Mouse (Mus musculus): ENCODE data around the gene Ambra1. TPM values are rescaled to one million over a fixed set of nuclear protein-coding genes. Genes with fewer than 3 reads are reported as not detected.

Ambra1 gene
- polyA plus RNA-seq, 1 experiment from 2014 or later = 15.0 TPM

DNA sequence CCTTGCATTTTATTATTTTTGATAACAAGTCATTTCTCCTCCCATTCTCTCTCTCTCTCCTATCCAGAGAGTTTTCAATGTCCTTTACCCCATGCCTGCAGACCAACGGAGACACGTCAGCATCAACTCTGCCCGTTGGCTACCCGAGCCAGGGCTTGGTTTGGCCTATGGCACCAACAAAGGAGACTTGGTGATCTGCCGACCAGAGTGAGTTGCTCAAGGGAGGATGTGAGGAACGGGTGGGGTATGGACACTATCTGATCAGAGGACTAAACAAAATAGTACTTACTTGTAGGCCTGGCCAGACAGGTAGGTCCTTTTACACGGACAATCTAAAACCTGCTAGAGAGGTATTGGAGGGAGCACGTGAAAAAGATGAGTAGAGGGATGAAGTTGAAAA lies 170.5 kb downstream of the Ambra1 start:
- WGBS = 94% methylated on average over 8 of the region's 8 CpGs
- ATAC-seq (ENCODE audit: insufficient read depth, low FRiP score) = no peak
- H3K4me3 ChIP-seq (replicated peaks; ENCODE audit: low read length) = no peak overlapping the region
- no peaks in the 10 kb centered on the region for H3K9me3 ChIP-seq (replicated peaks; ENCODE audit: control insufficient read depth, low read length)
- H3K9ac ChIP-seq (ENCODE audit: low read length) = no peak overlapping the region
- H3K36me3 ChIP-seq (ENCODE audit: control insufficient read depth, insufficient read depth, low read length) = peaks cover 6% of the 10 kb centered on the region; the same call in 1 of the 2 replicates
- no peaks in the 10 kb centered on the region for H3K27me3 ChIP-seq (ENCODE audit: control insufficient read depth, insufficient read depth, low read length)
- H3K4me2 ChIP-seq (ENCODE audit: low read depth, low read length) = no peak overlapping the region
- no peak overlapping the region for H3K27ac ChIP-seq (ENCODE audit: low read length)
- H3K4me1 ChIP-seq (ENCODE audit: control insufficient read depth, insufficient read depth, low read length) = 0 out of 2 replicates have a peak, but pooled peaks cover 2% of the 10 kb centered on the region

DNA sequence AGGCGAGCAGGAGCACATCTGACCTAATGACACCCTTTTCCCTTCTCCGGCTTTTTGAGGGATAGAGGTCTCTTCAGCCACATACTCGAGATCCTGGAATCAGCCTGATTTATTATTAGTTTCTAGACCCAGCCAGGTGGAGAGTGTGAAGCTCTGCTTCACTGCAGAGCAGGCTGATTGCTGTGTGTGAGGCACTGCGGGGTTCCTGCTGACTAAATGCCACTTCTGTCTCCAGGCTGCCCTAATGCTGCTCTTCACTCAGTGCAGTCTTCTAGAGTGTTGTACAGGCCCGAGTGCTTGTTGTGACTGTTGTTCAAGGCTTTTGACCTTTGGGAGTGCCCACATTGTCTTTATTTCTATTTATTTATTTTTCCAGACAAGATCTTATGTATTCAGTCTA lies 172.4 kb downstream of the Ambra1 start:
- H3K4me1 ChIP-seq (ENCODE audit: control insufficient read depth, insufficient read depth, low read length) = 0 out of 2 replicates have a peak, but pooled peaks cover 3% of the 10 kb centered on the region
- 74% methylated on average over 5 of the region's 5 CpGs for WGBS
- H3K27ac ChIP-seq (ENCODE audit: low read length) = no peak overlapping the region
- H3K27me3 ChIP-seq (ENCODE audit: control insufficient read depth, insufficient read depth, low read length) = no peaks in the 10 kb centered on the region
- H3K36me3 ChIP-seq (ENCODE audit: control insufficient read depth, insufficient read depth, low read length) = peaks cover 6% of the 10 kb centered on the region; the same call in 1 of the 2 replicates
- no peak overlapping the region for H3K4me3 ChIP-seq (replicated peaks; ENCODE audit: low read length)
- ATAC-seq (ENCODE audit: insufficient read depth, low FRiP score) = no peak
- no peak overlapping the region for H3K9ac ChIP-seq (ENCODE audit: low read length)
- H3K4me2 ChIP-seq (ENCODE audit: low read depth, low read length) = no peak overlapping the region
- H3K9me3 ChIP-seq (replicated peaks; ENCODE audit: control insufficient read depth, low read length) = no peaks in the 10 kb centered on the region

DNA sequence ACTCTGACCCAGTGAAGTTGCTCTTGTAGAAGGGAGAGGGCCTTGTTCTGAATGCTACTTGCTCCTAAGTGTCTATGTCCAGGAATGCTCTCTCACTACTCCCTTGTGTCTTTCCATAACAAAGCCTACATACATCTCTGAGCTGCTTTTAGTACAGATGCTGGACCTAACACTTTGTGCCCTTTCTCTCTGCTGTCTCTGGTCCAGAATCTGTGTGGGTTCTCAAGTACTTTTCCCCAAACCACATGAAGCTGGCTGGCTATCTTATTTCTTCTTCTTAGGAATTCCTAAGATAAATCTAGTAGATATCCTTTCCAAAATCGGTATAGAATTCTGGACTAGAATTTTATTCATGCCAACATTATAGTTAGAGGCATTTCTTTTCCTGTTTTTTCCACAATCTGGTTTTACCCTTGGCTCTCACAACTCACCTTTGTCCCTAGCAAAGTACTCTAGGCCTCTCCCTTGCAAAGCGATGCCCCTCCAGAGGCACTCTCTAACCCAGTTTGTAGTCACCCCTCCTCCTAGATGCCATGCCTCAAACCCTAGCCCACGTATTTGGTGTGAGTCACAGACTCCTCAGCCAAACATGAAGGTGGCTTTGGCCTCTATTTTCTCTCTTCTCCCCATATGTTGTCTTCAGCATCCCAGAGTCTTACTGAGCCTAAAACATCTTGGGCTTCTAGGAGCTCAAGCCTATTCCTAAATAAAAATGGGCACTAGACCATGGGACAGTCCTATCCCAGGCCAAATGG lies 173.4 kb downstream of the Ambra1 start:
- ATAC-seq (ENCODE audit: insufficient read depth, low FRiP score) = no peak
- Histone ChIP-seq H3K27ac (ENCODE audit: low read length) (no peak overlapping the region), H3K9ac (ENCODE audit: low read length) (no peak overlapping the region), H3K9me3 (replicated peaks; ENCODE audit: control insufficient read depth, low read length) (no peaks in the 10 kb centered on the region), H3K4me1 (ENCODE audit: control insufficient read depth, insufficient read depth, low read length) (0 out of 2 replicates have a peak, but pooled peaks cover 3% of the 10 kb centered on the region), H3K27me3 (ENCODE audit: control insufficient read depth, insufficient read depth, low read length) (no peaks in the 10 kb centered on the region), H3K4me2 (ENCODE audit: low read depth, low read length) (no peak overlapping the region), H3K36me3 (ENCODE audit: control insufficient read depth, insufficient read depth, low read length) (peaks cover 6% of the 10 kb centered on the region; the same call in 1 of the 2 replicates), H3K4me3 (replicated peaks; ENCODE audit: low read length) (no peak overlapping the region)
- WGBS = 86% methylated on average over 3 of the region's 3 CpGs

DNA sequence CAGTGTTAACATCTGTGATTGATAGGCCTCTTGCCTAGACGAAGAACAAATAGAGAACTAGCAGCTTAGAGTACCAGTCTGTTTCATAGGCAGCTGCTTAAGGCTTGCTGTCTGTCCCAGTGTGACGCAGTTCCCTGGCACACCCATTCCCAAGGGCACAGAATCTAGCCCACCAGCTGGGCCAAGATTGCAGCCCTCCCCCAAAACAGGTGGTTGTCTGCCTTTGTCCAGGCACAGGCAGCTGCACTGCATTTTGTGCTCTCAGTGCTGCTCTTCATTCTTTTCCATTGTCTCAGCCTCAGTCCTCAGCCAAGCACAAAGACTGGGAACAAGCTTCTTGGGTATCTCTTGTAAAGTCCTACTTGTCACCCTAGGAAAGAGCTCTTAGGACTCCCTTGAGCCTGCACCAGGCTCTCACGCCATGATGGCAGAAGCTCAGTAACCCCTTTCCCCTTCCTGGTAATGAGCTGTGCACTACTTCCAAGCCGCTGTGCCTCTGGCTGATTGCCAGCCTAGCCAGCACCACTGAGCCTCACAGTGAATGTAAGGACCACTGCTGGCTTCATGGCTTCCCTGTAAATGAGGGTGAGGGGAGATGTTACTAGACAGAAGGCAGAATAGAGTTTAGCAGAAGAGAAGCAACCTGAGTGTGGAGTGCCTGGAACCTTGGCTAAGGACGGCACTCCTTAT lies 174.8 kb downstream of the Ambra1 start:
- Histone ChIP-seq H3K4me3 (replicated peaks; ENCODE audit: low read length) (no peak overlapping the region), H3K36me3 (ENCODE audit: control insufficient read depth, insufficient read depth, low read length) (0 out of 2 replicates have a peak, but pooled peaks cover 3% of the 10 kb centered on the region), H3K27me3 (ENCODE audit: control insufficient read depth, insufficient read depth, low read length) (no peaks in the 10 kb centered on the region), H3K4me2 (ENCODE audit: low read depth, low read length) (no peak overlapping the region), H3K9me3 (replicated peaks; ENCODE audit: control insufficient read depth, low read length) (no peaks in the 10 kb centered on the region), H3K9ac (ENCODE audit: low read length) (no peak overlapping the region), H3K4me1 (ENCODE audit: control insufficient read depth, insufficient read depth, low read length) (0 out of 2 replicates have a peak, but pooled peaks cover 3% of the 10 kb centered on the region), H3K27ac (ENCODE audit: low read length) (no peak overlapping the region; the same call in 1 of the 2 replicates)
- no peak for ATAC-seq (ENCODE audit: insufficient read depth, low FRiP score)
- WGBS = 71% methylated on average over 5 of the region's 5 CpGs

DNA sequence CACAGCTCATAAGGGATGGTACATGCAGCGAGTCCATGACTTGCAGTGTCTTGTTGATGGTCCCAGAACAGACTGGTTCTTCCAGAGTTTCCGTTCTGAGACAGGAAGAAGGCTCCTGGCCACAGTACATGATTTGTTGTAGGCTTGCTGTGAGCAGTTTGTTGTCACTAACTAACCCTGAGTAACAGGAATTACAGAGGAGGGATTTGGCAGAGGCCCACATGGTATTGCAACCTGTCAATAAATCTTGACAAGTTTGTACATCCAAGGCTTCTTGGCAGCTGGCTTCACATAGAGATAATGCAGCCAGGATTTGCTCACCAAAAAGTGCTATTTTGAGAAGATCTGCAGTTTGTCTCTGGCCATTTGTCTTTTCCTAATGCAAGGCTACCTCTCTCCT lies 176.2 kb downstream of the Ambra1 start:
- Histone ChIP-seq H3K36me3 (ENCODE audit: control insufficient read depth, insufficient read depth, low read length) (no peaks in the 10 kb centered on the region; the same call in 1 of the 2 replicates), H3K9ac (ENCODE audit: low read length) (no peak overlapping the region), H3K4me2 (ENCODE audit: low read depth, low read length) (no peak overlapping the region), H3K27ac (ENCODE audit: low read length) (no peak overlapping the region), H3K27me3 (ENCODE audit: control insufficient read depth, insufficient read depth, low read length) (no peaks in the 10 kb centered on the region), H3K9me3 (replicated peaks; ENCODE audit: control insufficient read depth, low read length) (no peaks in the 10 kb centered on the region), H3K4me3 (replicated peaks; ENCODE audit: low read length) (no peak overlapping the region), H3K4me1 (ENCODE audit: control insufficient read depth, insufficient read depth, low read length) (0 out of 2 replicates have a peak, but pooled peaks cover 3% of the 10 kb centered on the region)
- ATAC-seq (ENCODE audit: insufficient read depth, low FRiP score) = no peak
- 81% methylated on average over 2 of the region's 2 CpGs for WGBS

DNA sequence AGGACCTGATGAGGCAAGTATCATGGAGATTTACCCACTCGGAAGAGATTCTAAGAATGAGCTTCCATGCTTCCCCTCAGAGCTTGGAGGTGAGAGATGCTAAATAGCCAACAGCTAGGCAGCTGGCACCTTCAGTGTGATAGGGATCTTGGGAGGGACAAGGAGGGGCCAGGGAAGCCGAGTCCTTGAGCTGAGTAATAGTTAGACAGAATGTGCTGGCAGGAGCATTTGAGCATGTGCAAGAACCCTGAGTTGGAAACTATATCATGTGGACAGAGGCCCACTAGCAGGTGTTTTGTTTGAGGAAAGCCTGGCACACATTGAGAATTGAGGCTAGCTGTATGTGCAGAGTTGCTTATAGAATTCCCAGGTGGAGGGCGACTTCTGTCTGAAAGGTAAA lies 182.7 kb downstream of the Ambra1 start:
- 63% methylated on average over 3 of the region's 3 CpGs for WGBS

DNA sequence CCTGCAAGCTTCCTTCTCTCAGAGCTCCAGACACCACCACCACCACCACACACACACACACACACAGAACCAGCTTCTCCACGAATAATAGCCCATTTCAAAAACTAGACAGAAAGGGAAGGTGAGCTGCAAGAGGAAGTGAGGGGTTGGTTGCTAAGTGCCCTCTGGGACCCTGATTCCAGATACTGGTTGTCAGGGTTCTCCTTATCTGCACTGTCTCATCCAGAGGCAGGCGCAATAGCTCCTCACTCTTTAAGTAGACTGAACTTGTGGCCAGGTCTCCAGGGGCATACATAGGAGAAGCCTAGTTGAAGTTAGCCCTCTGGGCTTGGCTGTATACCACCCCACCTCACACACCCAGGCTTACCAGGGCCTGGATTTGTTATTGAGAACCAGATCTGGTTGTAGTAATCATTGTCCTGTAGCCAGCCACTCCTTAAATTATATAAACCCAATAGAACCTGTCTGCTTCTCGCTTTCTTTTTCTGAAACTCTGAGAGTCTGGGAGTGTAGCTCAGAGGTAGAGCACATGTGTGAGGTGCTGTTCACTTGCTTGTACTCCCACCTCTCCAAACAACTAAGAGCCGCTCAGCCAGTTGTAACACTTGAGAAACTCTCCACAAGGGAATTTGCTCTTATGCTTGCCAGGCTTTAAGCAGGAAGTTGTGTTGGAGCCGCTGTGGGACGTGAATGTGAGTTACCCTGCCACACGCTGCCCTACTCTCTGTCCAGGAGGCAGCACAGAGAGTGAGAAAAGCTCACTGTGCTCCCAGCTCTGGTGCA lies 183.6 kb downstream of the Ambra1 start:
- 87% methylated on average over 7 of the region's 7 CpGs for WGBS
- ATAC-seq (ENCODE audit: insufficient read depth, low FRiP score) = no peak
- H3K4me1 ChIP-seq (ENCODE audit: control insufficient read depth, insufficient read depth, low read length) = no peaks in the 10 kb centered on the region
- no peaks in the 10 kb centered on the region; the same call in 1 of the 2 replicates for H3K36me3 ChIP-seq (ENCODE audit: control insufficient read depth, insufficient read depth, low read length)
- H3K27ac ChIP-seq (ENCODE audit: low read length) = no peak overlapping the region
- H3K9ac ChIP-seq (ENCODE audit: low read length) = no peak overlapping the region
- no peaks in the 10 kb centered on the region for H3K27me3 ChIP-seq (ENCODE audit: control insufficient read depth, insufficient read depth, low read length)
- H3K4me2 ChIP-seq (ENCODE audit: low read depth, low read length) = no peak overlapping the region
- no peak overlapping the region for H3K4me3 ChIP-seq (replicated peaks; ENCODE audit: low read length)
- no peaks in the 10 kb centered on the region for H3K9me3 ChIP-seq (replicated peaks; ENCODE audit: control insufficient read depth, low read length)

More for the DNA sequence above, 182.7 kb downstream of the Ambra1 start:
- Histone ChIP-seq H3K27ac (ENCODE audit: low read length) (no peak overlapping the region), H3K9me3 (replicated peaks; ENCODE audit: control insufficient read depth, low read length) (no peaks in the 10 kb centered on the region), H3K4me2 (ENCODE audit: low read depth, low read length) (no peak overlapping the region), H3K27me3 (ENCODE audit: control insufficient read depth, insufficient read depth, low read length) (no peaks in the 10 kb centered on the region), H3K4me1 (ENCODE audit: control insufficient read depth, insufficient read depth, low read length) (no peaks in the 10 kb centered on the region), H3K36me3 (ENCODE audit: control insufficient read depth, insufficient read depth, low read length) (no peaks in the 10 kb centered on the region; the same call in 1 of the 2 replicates), H3K4me3 (replicated peaks; ENCODE audit: low read length) (no peak overlapping the region), H3K9ac (ENCODE audit: low read length) (no peak overlapping the region)
- no peak for ATAC-seq (ENCODE audit: insufficient read depth, low FRiP score)

DNA sequence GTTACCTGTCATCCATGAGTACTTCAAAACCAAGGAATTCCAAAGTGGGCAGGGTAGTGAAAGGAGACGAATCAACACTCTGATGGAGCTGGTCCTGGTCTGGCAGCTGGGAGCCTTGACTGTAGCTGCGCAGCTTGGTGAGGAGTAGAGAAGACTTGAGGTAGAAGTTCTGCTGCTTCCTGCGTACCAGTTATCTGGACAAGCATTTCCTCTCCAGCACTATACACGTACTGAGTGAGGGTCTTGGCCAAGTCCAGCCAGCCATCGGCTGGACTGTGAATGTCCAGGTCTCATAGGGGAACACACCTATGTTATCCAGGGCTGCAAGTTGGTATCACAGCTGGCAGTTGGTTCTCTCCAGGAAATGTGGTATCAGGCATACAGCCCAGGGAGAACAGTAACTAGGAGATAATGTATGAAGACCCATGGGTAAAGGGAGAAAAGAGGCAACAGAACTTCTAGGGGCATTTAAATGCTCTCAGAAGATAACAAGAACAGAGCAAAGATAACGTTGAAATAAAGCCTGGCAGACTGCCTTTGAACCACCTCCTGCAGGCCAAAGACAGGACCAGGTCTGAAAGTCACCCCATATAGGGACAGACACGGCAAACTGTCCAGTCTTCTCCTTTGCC lies 186.5 kb downstream of the Ambra1 start:
- no peak overlapping the region for H3K27ac ChIP-seq (ENCODE audit: low read length)
- no peaks in the 10 kb centered on the region; the same call in 1 of the 2 replicates for H3K36me3 ChIP-seq (ENCODE audit: control insufficient read depth, insufficient read depth, low read length)
- H3K4me3 ChIP-seq (replicated peaks; ENCODE audit: low read length) = no peak overlapping the region
- H3K9me3 ChIP-seq (replicated peaks; ENCODE audit: control insufficient read depth, low read length) = no peaks in the 10 kb centered on the region
- peaks cover 2% of the 10 kb centered on the region for H3K27me3 ChIP-seq (ENCODE audit: control insufficient read depth, insufficient read depth, low read length)
- no peak overlapping the region for H3K9ac ChIP-seq (ENCODE audit: low read length)
- WGBS = 87% methylated on average over 7 of the region's 7 CpGs
- H3K4me2 ChIP-seq (ENCODE audit: low read depth, low read length) = no peak overlapping the region
- no peak for ATAC-seq (ENCODE audit: insufficient read depth, low FRiP score)
- 0 out of 2 replicates have a peak, but pooled peaks cover under 1% of the 10 kb centered on the region for H3K4me1 ChIP-seq (ENCODE audit: control insufficient read depth, insufficient read depth, low read length)

Measured in stomach, embryonic 16.5 days (tissue).